Mouse (Mus musculus): ENCODE measurements around the gene Nr5a2. TPM values are rescaled to one million over a fixed set of nuclear protein-coding genes. Genes with fewer than 3 reads are reported as not detected.
"Not testable (repeated sequence)": the region's sequence is repeated elsewhere in the genome, so short reads cannot be mapped to it uniquely, and the experiment has no call there.

Nr5a2 gene
- polyA plus RNA-seq, 1 experiment from 2014 or later, result 0.24 TPM

DNA sequence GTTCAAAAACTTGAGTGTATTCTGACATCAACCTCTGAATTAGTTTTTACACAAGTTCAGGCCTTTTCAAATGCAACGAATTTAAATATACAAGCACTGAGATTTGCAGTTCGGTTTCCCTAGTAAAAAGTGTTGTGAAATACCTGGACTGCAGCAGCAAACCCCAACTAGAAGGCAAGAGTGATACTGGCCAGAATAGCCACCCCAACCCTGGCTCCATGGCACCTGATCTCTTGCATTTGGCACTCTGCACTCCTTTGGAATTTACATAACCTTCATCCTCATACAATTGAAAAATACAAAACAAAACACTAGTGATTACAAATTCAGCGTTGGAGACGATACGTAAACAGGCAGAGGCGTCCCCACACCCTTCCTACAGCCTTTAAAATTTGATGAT, 111.5 kb downstream of the Nr5a2 start:
- 85% methylated on average over 6 of the region's 6 CpGs for WGBS
- DNase-seq (ENCODE audit: extremely low spot score, low spot score), result no peak
- H3K27me3 ChIP-seq (ENCODE audit: poor library complexity, severe bottlenecking), result no peaks in the 10 kb centered on the region
- no peak overlapping the region for H3K4me3 ChIP-seq
- H3K4me1 ChIP-seq, result peaks cover 7% of the 10 kb centered on the region
- no peaks in the 10 kb centered on the region for H3K36me3 ChIP-seq (replicated peaks)
- no peaks in the 10 kb centered on the region for H3K9me3 ChIP-seq
- H3K27ac ChIP-seq, result no peak overlapping the region

DNA sequence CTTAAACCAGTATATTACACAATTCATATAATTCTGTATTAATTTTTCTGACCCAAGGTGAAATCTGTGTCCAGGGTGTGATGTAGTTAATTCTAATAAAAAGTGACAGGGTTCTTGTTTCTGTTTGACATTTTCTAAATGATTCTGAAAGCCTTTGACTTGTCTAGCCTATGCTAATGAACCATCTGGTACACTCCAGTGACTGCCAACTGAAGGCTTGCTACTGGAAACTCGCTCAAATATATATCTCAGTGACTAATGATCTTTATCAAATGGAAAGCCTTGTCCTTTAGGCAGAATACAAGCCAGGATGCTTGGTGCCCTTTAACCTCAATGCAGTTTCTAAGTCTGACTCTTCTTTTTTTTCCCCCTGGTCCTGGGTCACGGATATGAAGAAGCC, 114.2 kb downstream of the Nr5a2 start:
- Histone ChIP-seq H3K4me1 (peaks cover 7% of the 10 kb centered on the region), H3K27me3 (ENCODE audit: poor library complexity, severe bottlenecking) (no peaks in the 10 kb centered on the region), H3K9me3 (no peaks in the 10 kb centered on the region), H3K27ac (no peak overlapping the region), H3K4me3 (no peak overlapping the region), H3K36me3 (replicated peaks) (no peaks in the 10 kb centered on the region)
- DNase-seq (ENCODE audit: extremely low spot score, low spot score), result no peak
- WGBS, result 75% methylated on average over 2 of the region's 2 CpGs

DNA sequence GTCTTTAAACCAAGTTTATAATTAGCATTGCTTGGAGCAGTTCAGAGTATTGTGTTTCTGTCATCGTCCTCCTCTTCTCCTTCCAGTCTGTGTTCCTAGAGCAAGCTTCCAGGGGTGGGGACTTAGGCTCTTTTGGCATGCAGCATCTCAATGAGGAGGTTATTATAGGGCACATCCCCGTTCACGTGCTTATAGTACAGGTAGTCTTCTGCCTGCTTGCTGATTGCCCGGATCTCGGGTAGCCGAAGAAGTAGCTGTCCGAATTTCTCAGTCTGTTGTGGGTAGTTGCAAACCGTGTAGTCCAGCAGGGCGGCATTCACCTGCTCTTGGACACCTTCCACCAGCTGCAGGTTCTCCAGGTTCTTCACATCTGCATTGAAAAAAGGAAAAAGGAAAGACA, 114.9 kb downstream of the Nr5a2 start:
- no peak for DNase-seq (ENCODE audit: extremely low spot score, low spot score)
- peaks cover 7% of the 10 kb centered on the region for H3K4me1 ChIP-seq
- H3K4me3 ChIP-seq, result no peak overlapping the region
- 89% methylated on average over 9 of the region's 9 CpGs for WGBS
- no peaks in the 10 kb centered on the region for H3K9me3 ChIP-seq
- H3K27ac ChIP-seq, result no peak overlapping the region
- H3K36me3 ChIP-seq (replicated peaks), result no peaks in the 10 kb centered on the region
- H3K27me3 ChIP-seq (ENCODE audit: poor library complexity, severe bottlenecking), result no peaks in the 10 kb centered on the region

DNA sequence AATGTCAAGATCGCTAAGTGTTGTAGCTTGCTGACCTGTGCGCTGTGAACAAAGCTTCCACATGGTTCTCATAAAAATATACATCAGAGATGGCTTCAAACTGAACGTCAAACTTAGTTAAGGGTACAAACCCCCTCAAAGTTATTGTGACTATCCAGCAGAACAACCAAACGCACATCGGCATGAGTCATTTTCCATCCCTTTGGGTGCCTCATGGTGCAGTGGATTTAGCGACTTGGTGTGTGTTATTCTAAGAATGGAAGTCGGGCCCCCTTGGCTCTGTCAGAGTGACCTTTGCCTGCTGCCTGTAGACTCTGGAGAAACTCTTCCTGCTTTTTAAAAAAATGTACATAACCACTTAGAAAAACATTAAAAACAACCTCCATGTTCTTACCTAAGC, 119.7 kb downstream of the Nr5a2 start:
- WGBS, result 80% methylated on average over 7 of the region's 7 CpGs
- Histone ChIP-seq H3K4me3 (no peak overlapping the region), H3K27me3 (ENCODE audit: poor library complexity, severe bottlenecking) (no peaks in the 10 kb centered on the region), H3K36me3 (replicated peaks) (no peaks in the 10 kb centered on the region), H3K27ac (no peak overlapping the region), H3K9me3 (no peaks in the 10 kb centered on the region), H3K4me1 (no peaks in the 10 kb centered on the region)
- DNase-seq (ENCODE audit: extremely low spot score, low spot score), result no peak

DNA sequence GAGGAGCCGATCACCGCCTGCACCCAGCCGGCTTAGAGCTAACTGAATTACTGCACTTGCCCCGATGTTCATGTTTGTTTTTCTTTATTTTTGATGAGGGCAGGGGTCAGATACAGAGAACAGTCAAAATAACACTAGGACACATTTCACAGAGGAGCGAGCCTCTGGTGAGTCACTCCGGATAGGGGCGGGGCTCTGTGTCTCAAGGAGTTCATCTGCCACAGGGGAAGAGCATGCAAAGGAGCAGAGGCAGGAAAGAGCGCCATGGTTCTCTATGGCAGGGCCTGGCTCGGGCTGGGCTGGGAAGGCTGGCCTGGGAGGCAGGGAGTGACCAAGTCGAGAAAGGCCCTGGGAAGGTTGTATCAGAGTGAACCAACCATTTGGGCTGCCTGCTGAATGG, 121.0 kb downstream of the Nr5a2 start:
- no peak overlapping the region for H3K27ac ChIP-seq
- 78% methylated on average over 10 of the region's 10 CpGs for WGBS
- no peak overlapping the region for H3K4me3 ChIP-seq
- no peaks in the 10 kb centered on the region for H3K36me3 ChIP-seq (replicated peaks)
- H3K4me1 ChIP-seq, result no peaks in the 10 kb centered on the region
- H3K9me3 ChIP-seq, result no peaks in the 10 kb centered on the region
- no peaks in the 10 kb centered on the region for H3K27me3 ChIP-seq (ENCODE audit: poor library complexity, severe bottlenecking)
- DNase-seq (ENCODE audit: extremely low spot score, low spot score), result no peak

DNA sequence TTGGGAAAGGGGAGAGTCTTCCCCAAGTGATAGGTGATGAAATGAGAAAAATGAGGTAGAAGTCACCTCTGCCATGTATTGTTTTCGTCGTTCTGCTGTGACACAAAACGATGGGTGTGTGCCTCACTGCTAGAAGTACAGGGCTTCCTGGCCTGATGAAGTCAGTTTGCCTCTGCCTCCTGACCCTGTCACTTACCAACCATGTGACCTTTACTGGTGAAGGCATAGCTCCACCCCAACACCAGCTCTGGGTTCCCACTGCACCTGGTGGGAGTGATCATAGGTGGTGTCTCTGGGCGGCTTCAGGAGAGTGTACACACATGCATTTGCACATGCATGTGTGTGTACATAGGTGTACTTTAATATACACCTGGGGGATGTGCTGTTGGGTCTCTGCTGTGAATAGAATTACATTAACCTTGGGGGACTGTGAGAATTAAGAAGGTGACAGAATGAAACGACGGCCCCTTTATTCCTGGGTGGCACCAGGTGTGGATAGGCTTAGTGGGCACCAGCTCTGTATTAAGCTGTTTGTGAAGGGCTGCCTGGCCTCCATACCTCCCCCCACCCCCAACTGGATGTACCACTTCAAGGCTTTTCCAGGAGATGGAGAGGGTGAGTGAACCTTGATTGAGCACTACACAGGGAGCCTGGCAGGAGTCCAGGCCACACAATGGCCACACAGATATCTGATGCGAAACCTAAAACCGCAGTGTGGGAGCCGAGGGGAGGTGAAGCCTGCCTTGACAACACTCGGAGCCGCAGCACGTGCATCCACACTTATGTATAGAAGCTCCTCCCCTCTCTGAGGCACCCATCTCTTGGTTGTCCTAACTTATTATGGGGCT, 127.7 kb downstream of the Nr5a2 start:
- Histone ChIP-seq H3K27ac (no peak overlapping the region), H3K4me3 (no peak overlapping the region), H3K27me3 (ENCODE audit: poor library complexity, severe bottlenecking) (no peaks in the 10 kb centered on the region), H3K9me3 (no peaks in the 10 kb centered on the region), H3K4me1 (peaks cover 7% of the 10 kb centered on the region), H3K36me3 (replicated peaks) (no peaks in the 10 kb centered on the region)
- 63% methylated on average over 12 of the region's 12 CpGs for WGBS
- no peak for DNase-seq (ENCODE audit: extremely low spot score, low spot score)

DNA sequence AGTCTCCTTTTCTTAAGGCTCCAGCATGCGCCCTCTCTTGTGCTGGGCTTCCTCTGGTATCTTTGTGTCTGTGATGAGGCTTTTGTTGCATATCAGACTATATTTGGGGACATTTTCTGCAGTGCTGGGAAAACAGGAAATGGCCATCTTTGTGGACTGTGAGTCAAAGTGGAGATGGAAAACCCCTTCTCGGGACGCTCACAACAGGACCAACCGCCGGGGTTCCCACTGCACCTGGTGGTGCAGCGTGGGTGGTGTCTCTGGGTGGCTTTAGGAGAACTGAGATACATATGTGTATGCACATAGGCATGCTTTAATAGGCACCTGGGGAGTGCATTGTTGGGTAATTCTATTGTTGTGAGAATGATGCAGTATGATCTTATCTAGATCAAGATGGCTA, 129.3 kb downstream of the Nr5a2 start:
- WGBS, result 95% methylated on average over 6 of the region's 6 CpGs
- H3K36me3 ChIP-seq (replicated peaks), result no peaks in the 10 kb centered on the region
- H3K4me1 ChIP-seq, result peaks cover 13% of the 10 kb centered on the region
- H3K9me3 ChIP-seq, result no peaks in the 10 kb centered on the region
- no peak for DNase-seq (ENCODE audit: extremely low spot score, low spot score)
- H3K27me3 ChIP-seq (ENCODE audit: poor library complexity, severe bottlenecking), result no peaks in the 10 kb centered on the region
- H3K27ac ChIP-seq, result no peak overlapping the region
- no peak overlapping the region for H3K4me3 ChIP-seq

DNA sequence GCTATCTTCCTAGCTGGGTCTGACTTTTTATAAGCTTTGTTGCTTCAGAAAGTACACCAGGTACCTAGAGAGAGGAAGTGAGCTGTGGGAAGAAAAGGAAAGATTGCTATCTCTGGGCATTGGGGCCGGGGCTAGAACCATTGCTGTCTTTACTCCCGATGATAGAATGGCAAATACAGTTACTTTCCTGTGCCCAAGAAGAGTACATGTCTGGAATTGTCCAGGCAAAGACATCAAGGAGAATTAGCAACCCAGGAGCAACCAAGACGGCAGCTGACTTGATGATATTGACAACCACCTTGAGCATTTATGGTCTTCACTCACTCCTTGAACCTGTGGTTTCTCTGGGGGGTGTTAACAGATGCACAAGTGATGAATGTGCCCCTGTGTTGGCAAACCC, 130.3 kb downstream of the Nr5a2 start:
- no peak overlapping the region for H3K27ac ChIP-seq
- 91% methylated on average over 3 of the region's 3 CpGs for WGBS
- H3K27me3 ChIP-seq (ENCODE audit: poor library complexity, severe bottlenecking), result no peaks in the 10 kb centered on the region
- H3K36me3 ChIP-seq (replicated peaks), result no peaks in the 10 kb centered on the region
- H3K4me3 ChIP-seq, result no peak overlapping the region
- H3K9me3 ChIP-seq, result no peaks in the 10 kb centered on the region
- H3K4me1 ChIP-seq, result peaks cover 13% of the 10 kb centered on the region
- no peak for DNase-seq (ENCODE audit: extremely low spot score, low spot score)

DNA sequence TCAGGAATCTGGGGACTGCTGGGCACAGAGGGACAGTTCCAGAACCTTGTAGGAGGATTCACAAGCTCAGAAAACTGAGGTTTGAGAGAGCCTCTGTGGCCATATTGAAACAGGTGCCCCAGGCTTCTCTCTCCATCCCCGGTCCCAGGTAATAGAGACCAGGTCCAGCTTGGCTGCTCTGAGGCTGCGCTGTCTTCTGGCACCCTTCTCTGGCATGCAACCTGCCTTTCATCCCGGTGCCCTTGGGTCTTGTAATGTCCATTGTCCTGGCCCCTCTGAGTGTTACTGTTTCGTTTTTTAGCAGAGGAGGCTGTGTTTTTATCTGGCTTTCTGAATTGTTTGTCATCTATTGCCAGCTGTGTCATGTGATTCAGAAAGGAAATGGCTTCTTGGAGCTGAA, 136.4 kb downstream of the Nr5a2 start:
- peaks cover 6% of the 10 kb centered on the region for H3K4me1 ChIP-seq
- H3K36me3 ChIP-seq (replicated peaks), result no peaks in the 10 kb centered on the region
- H3K4me3 ChIP-seq, result no peak overlapping the region
- H3K27ac ChIP-seq, result no peak overlapping the region
- H3K27me3 ChIP-seq (ENCODE audit: poor library complexity, severe bottlenecking), result no peaks in the 10 kb centered on the region
- DNase-seq (ENCODE audit: extremely low spot score, low spot score), result no peak
- 85% methylated on average over 4 of the region's 4 CpGs for WGBS
- no peaks in the 10 kb centered on the region for H3K9me3 ChIP-seq

DNA sequence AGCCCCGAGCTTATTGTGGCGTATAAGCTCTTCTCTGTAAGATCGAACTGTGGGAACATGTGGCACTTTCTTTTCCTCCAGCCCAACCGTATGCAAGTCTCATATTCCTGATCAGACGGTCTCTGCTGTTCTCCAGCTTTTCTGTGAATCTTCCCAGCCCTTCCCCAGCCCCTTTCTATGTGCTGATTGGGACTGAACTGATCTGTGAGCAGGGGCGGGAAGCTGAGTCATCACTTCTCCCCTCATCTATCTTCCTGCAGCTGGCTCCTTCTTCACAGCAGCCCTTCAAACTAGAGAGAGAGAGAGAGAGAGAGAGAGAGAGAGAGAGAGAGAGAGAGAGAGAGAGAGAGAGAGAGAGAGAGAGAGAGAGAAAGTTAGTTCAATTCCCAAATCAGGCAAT, 159.6 kb downstream of the Nr5a2 start:
- H3K27me3 ChIP-seq (ENCODE audit: poor library complexity, severe bottlenecking), result no peaks in the 10 kb centered on the region
- H3K36me3 ChIP-seq (replicated peaks), result no peaks in the 10 kb centered on the region
- no peak overlapping the region for H3K4me3 ChIP-seq
- H3K4me1 ChIP-seq, result peaks cover 7% of the 10 kb centered on the region
- no peak for DNase-seq (ENCODE audit: extremely low spot score, low spot score)
- 89% methylated on average over 6 of the region's 6 CpGs for WGBS
- H3K9me3 ChIP-seq, result no peaks in the 10 kb centered on the region
- H3K27ac ChIP-seq, result no peak overlapping the region

DNA sequence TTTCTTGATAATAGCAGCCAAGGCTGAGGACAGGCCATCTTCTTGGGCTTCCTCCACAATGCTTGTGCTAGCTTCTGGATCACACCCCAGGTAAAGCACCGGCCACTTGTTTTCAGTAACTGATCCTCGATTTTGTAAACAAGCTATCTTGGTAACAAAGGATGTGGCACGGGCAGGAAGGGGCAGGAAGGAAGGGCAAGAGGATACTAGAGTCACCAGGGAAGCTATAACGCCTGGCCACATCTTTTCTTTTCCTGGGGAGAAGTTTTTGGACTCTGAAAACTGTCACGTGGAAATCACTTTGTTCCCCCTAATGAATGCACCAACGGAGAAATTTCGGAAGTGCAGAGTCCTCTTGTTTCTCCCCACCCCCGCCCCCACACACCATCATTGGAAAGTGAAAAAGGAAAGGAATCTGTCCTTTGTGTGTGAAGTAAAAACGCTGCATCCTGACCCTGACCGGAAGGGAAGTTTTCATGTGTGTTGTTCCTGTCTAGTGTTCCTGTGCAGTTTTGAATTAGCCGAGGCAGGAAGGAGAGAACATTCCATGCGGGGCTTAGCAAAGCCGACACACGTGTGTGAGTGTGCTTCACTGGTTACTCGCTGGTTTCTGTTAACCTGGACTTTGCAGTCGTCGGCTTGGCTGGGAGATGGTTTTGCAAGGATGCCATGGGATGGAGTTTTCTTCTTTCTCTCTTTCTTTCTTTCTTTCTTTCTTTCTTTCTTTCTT, 163.7 kb downstream of the Nr5a2 start:
- no peak for DNase-seq (ENCODE audit: extremely low spot score, low spot score)

DNA sequence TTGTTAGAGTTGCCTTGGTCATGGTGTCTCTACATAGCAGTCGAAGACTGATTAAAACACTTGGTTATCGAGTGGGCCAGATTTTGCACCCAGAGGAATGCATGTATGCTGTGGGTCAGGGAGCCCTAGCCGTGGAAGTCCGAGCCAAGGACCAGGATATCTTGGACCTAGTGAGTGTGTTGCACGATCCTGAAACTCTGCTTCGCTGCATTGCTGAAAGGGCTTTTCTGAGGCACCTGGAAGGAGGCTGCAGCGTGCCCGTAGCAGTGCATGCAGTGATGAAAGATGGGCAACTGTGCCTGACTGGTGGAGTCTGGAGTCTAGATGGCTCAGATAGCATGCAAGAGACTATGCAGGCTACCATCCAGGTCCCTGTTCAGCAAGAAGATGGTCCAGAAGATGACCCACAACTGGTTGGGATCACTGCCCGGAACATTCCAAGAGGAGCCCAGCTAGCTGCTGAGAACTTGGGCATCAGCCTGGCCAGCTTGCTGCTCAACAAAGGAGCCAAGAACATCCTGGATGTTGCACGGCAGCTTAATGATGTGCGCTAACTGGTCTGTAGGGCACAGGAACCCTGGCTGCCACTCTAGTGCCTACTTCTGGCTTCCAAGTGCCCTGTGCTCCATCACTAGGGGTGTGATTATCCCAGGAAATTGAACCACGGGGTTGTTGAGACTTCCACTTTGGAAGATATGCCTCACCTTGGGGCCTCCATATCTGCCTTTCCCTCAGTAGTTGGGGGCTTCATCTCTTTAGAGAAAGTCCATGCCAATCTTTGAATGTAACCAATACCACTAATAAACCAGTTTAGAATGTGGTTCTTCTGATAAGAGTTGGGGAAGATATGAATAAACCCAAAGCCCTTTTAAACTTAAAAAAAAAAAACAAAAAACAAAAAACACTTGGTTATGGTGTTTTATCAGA, 167.0 kb downstream of the Nr5a2 start:
- DNase-seq (ENCODE audit: extremely low spot score, low spot score); H3K36me3 ChIP-seq (replicated peaks); H3K4me1 ChIP-seq; H3K27me3 ChIP-seq (ENCODE audit: poor library complexity, severe bottlenecking); H3K9me3 ChIP-seq; H3K4me3 ChIP-seq; H3K27ac ChIP-seq: not testable (repeated sequence)
- 94% methylated on average over 12 of the region's 12 CpGs for WGBS

More for the DNA sequence above, 163.7 kb downstream of the Nr5a2 start:
- no peaks in the 10 kb centered on the region for H3K9me3 ChIP-seq
- H3K4me3 ChIP-seq, result no peak overlapping the region
- WGBS, result 48% methylated on average over 17 of the region's 17 CpGs
- peaks cover 7% of the 10 kb centered on the region for H3K4me1 ChIP-seq
- no peaks in the 10 kb centered on the region for H3K36me3 ChIP-seq (replicated peaks)
- no peaks in the 10 kb centered on the region for H3K27me3 ChIP-seq (ENCODE audit: poor library complexity, severe bottlenecking)
- peak overlapping the region; percentile 22; the same call in 1 of the 2 replicates for H3K27ac ChIP-seq
